ENCODE assay signal across 12 mouse cellular contexts in genomic region chr6:38753729-38754128, GRCm38 (mm10).
DNase-seq lines count a peak whose midpoint lies in the region; ATAC-seq lines count a peak whose summit lies in the region.
"Had no signal": no experiment of that assay in that cellular context is flagged by ENCODE, and none has a peak within 500 bp of the region (broad histone marks: within the 10 kb centered on the region; RNA-seq: fewer than 3 reads in every experiment).

No protein-coding gene starts in this region.

- WGBS in liver, embryonic 16.5 days (ENCODE audit: insufficient replicate concordance): 82% methylated on average over 2 of the region's 2 CpGs
- 83% methylated on average over 2 of the region's 2 CpGs for WGBS in liver, embryonic 11.5 days

- no peak overlapping the region for H3K4me2 ChIP-seq in liver, embryonic 16.5 days (ENCODE audit: low read depth, low read length)
- H3K4me2 ChIP-seq in liver, embryonic 11.5 days: no peak overlapping the region
- H3K4me2 ChIP-seq: hindbrain, embryonic 12.5 days had no signal

- no peaks in the 10 kb centered on the region for H3K9me3 ChIP-seq in liver, embryonic 16.5 days (replicated peaks; ENCODE audit: control insufficient read depth, low read length)
- H3K9me3 ChIP-seq in liver, embryonic 11.5 days (ENCODE audit: control insufficient read depth, low read length): no peaks in the 10 kb centered on the region
- H3K9me3 ChIP-seq: G1E; hindbrain, embryonic 12.5 days; midbrain, embryonic 10.5 days had no signal

- no peaks in the 10 kb centered on the region for H3K27me3 ChIP-seq in liver, embryonic 16.5 days (ENCODE audit: control insufficient read depth, insufficient read depth, low read depth, low read length)
- no peaks in the 10 kb centered on the region for H3K27me3 ChIP-seq in liver, embryonic 11.5 days (replicated peaks; ENCODE audit: control insufficient read depth, insufficient read depth, low read length)
- H3K27me3 ChIP-seq: hindbrain, embryonic 12.5 days had no signal

- no peak for DNase-seq in liver, embryonic 11.5 days (ENCODE audit: low spot score)
- peak; percentile 84 for DNase-seq in adrenal gland, postnatal 14 days
- DNase-seq in heart, postnatal 10 days: peak; percentile 73 to 84
- peak; percentile 36 for DNase-seq in lung, postnatal 14 days
- DNase-seq in spleen, postnatal 4 days (ENCODE audit: low spot score in 2 of 2): no peak
- no peak for DNase-seq in retina, embryonic 14.5 days (ENCODE audit: low spot score)
- DNase-seq in thymus, postnatal 10 days (ENCODE audit: low spot score in 2 of 2): no peak
- DNase-seq: right cerebral cortex, postnatal 14 days had no signal

- peaks cover 14% of the 10 kb centered on the region for H3K4me1 ChIP-seq in liver, embryonic 16.5 days (ENCODE audit: control insufficient read depth, low read depth, low read length)
- H3K4me1 ChIP-seq in liver, embryonic 11.5 days (replicated peaks; ENCODE audit: control insufficient read depth, insufficient read depth, low read length): peaks cover 16% of the 10 kb centered on the region

- no peak overlapping the region for H3K9ac ChIP-seq in liver, embryonic 16.5 days (ENCODE audit: low read depth, low read length)
- no peak overlapping the region for H3K9ac ChIP-seq in liver, embryonic 11.5 days (ENCODE audit: low read depth, low read length)
- H3K9ac ChIP-seq: hindbrain, embryonic 12.5 days had no signal

- intact Hi-C loops in heart, postnatal 10 days (cut with DNase I): no loop called here

- H3K36me3 ChIP-seq in liver, embryonic 16.5 days (ENCODE audit: control insufficient read depth, insufficient read depth): no peaks in the 10 kb centered on the region
- no peaks in the 10 kb centered on the region for H3K36me3 ChIP-seq in liver, embryonic 11.5 days (ENCODE audit: control insufficient read depth, insufficient read depth, low read length)
- H3K36me3 ChIP-seq: hindbrain, embryonic 12.5 days had no signal

- H3K27ac ChIP-seq in liver, embryonic 16.5 days (ENCODE audit: low read length): no peak overlapping the region
- no peak overlapping the region for H3K27ac ChIP-seq in liver, embryonic 11.5 days (ENCODE audit: low read depth, low read length)
- H3K27ac ChIP-seq: hindbrain, embryonic 12.5 days; midbrain, embryonic 10.5 days had no signal

- peak; percentile 74 for ATAC-seq in liver, embryonic 16.5 days (ENCODE audit: low read depth)
- no peak for ATAC-seq in liver, embryonic 11.5 days (replicated peaks; ENCODE audit: low FRiP score)

- H3K4me3 ChIP-seq in liver, embryonic 16.5 days (ENCODE audit: low read depth, low read length): no peak overlapping the region
- no peak overlapping the region for H3K4me3 ChIP-seq in liver, embryonic 11.5 days (ENCODE audit: low read depth, low read length)
- H3K4me3 ChIP-seq: hindbrain, embryonic 12.5 days; midbrain, embryonic 10.5 days had no signal

Comparison
In these comparisons a context has a peak if more than half of its experiments do, and no peak if none do; other contexts are left out.
1. DNase-seq: peak in adrenal gland, postnatal 14 days (single experiment), heart, postnatal 10 days (2 of 2) and lung, postnatal 14 days (single experiment); none in liver, embryonic 11.5 days (single experiment), spleen, postnatal 4 days (0 of 2), retina, embryonic 14.5 days (single experiment) and thymus, postnatal 10 days (0 of 2).